Mouse (Mus musculus) brain, embryonic 14.5 days (tissue): ENCODE data around the gene Nppa.

Source experiments
- CTCF ChIP-seq: fragments of 200-500 bp; IDR thresholded peaks from 2 replicates; pipeline ENCODE4 v1.5.1; 2012; ENCODE audit warnings: inconsistent platforms, mild to moderate bottlenecking, moderate library complexity, borderline replicate concordance; ENCODE audit not compliant: insufficient read depth, insufficient read length; ENCODE audit errors: extremely low read depth
- POLR2A ChIP-seq: fragments of 200-500 bp; IDR thresholded peaks from 2 replicates; pipeline ENCODE4 v1.6.1; 2012; ENCODE audit warnings: mild to moderate bottlenecking, inconsistent platforms, borderline replicate concordance; ENCODE audit not compliant: poor library complexity, insufficient read depth, insufficient read length, severe bottlenecking; ENCODE audit errors: extremely low read depth

DNA sequence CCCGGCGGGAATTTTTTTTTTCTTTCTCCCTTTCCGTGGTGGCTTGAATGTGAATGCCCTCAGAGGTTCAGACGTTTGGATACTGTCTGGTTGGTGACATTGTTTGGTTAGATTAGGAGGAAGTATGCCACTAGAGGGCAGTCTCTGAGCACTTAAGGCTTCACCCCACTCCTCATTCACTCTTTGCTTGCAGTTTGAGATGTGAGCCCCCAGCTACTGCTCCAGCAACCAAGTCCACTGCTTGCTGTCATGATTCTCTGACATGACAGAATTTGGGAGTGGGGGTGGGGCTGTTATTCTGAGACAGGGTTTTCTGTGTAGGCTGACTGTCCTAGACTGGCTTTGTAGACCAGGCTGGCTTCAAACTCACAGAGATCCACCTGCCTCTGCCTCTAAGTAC lies 46.9 kb upstream of the Nppa start:
- peak; percentile 59; the same call in 1 of the 2 replicates for TF ChIP-seq CTCF
- TF ChIP-seq POLR2A: no peak
